Mouse (Mus musculus) forebrain, embryonic 13.5 days (tissue): ENCODE measurements at regions not wholly inside any gene's neighbourhood (a gene's known extent, or its start where the extent isn't known, plus 50 kb on each side); places are given as distances from the start of the nearest gene placed in this dataset.

ENCODE experiments used
- ATAC-seq: fragments of 200-750 bp; cut with Nextera tagmentation; 2 replicates; pipeline ENCODE4 v1.8.0; 2017
- H3K27ac ChIP-seq: fragments of 300-500 bp; sonication (generic); 2 replicates; pipeline ENCODE4 v1.5.1; 2015; ENCODE audit warnings: inconsistent platforms, mild to moderate bottlenecking, moderate library complexity
- H3K27me3 ChIP-seq: fragments of 300-500 bp; sonication (generic); 2 replicates; pipeline ENCODE4 v1.6.1; 2015; ENCODE audit warnings: mild to moderate bottlenecking, inconsistent platforms
- H3K36me3 ChIP-seq: fragments of 300-500 bp; sonication (generic); 2 replicates; pipeline ENCODE4 v1.6.1; 2015; ENCODE audit warnings: mild to moderate bottlenecking, inconsistent platforms; ENCODE audit not compliant: poor library complexity, severe bottlenecking
- H3K4me1 ChIP-seq: fragments of 300-500 bp; sonication (generic); 2 replicates; pipeline ENCODE4 v1.6.1; 2015; ENCODE audit warnings: inconsistent platforms
- H3K4me2 ChIP-seq: fragments of 300-500 bp; sonication (generic); 2 replicates; pipeline ENCODE4 v1.6.1; 2015; ENCODE audit warnings: inconsistent platforms, mild to moderate bottlenecking, moderate library complexity
- H3K4me3 ChIP-seq: fragments of 300-500 bp; sonication (generic); 2 replicates; pipeline ENCODE4 v1.5.1; 2015; ENCODE audit warnings: mild to moderate bottlenecking, inconsistent platforms
- H3K9ac ChIP-seq: fragments of 300-500 bp; sonication (generic); 2 replicates; pipeline ENCODE4 v1.6.1; 2015; ENCODE audit warnings: mild to moderate bottlenecking, inconsistent platforms
- H3K9me3 ChIP-seq: fragments of 300-500 bp; sonication (generic); replicated peaks from 2 replicates; pipeline ENCODE4 v1.6.1; 2016; ENCODE audit warnings: inconsistent platforms
- WGBS: fragments of 180-500 bp; shearing (Covaris S2); methylation state at CpG from one replicate; pipeline ENCODE4 v1.1.7; 2015; 5-methylcytosine and 5-hydroxymethylcytosine counted together

DNA sequence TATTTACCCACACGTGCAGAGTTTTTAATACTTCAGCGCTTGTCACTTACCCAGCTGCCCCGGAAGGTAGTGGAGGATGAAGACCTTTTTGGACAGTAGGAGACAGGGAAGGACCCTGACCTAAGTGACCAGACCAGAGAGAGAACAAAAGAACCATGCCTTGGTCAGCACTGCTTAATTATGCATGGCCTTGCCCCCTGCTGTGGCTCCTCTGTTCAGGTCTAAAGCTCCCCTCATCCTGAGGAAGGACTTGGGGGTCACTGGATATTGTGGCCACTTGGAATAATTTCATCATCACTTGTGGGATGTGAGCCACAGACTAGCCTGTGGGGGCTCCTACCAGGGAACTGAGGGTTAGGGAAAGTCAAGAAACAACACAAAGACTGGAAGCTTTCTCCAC lies 68.1 kb upstream of the Spaca7 start:
- Histone ChIP-seq H3K9me3 (no peaks in the 10 kb centered on the region), H3K36me3 (no peaks in the 10 kb centered on the region), H3K4me2 (peak overlapping the region; percentile 42; the same call in 1 of the 2 replicates), H3K27ac (peak overlapping the region; percentile 88), H3K4me1 (peaks cover 56% of the 10 kb centered on the region), H3K4me3 (no peak overlapping the region), H3K9ac (no peak overlapping the region), H3K27me3 (no peaks in the 10 kb centered on the region; the same call in 1 of the 2 replicates)
- no peak for ATAC-seq
- WGBS, result 4% methylated on average over 3 of the region's 3 CpGs

- H3K36me3 ChIP-seq, result no peaks in the 10 kb centered on the region
- H3K27ac ChIP-seq, result no peak overlapping the region
- no peak overlapping the region for H3K4me3 ChIP-seq
- WGBS, result 59% methylated on average over 2 of the region's 2 CpGs
- H3K9ac ChIP-seq, result no peak overlapping the region
- H3K4me1 ChIP-seq, result peaks cover 34% of the 10 kb centered on the region
- no peaks in the 10 kb centered on the region for H3K27me3 ChIP-seq
- H3K9me3 ChIP-seq, result no peaks in the 10 kb centered on the region
- no peak overlapping the region for H3K4me2 ChIP-seq
- no peak for ATAC-seq
These were observed 62.6 kb upstream of the Spaca7 start for GRCm38 (mm10) chr8:12510233-12510632.

DNA sequence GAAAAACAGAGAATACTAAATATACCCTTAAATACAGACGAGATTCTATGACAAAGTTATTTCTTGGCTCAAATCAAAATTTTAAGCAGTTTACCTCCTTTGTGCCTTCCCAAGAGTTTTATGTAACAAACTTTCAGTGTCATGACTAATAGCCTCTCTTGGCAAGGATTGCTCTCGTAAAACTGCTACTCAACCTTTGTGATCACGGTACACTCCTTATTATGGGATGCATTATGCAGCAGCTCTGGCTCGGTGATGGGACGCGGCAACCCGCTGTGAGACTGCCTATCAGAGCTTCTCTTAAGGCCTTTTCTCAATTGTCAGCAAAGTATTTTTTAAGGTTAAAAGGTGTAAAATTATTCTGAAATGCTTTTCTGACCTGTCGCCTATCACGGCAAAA lies 59.8 kb upstream of the Spaca7 start:
- Histone ChIP-seq H3K9ac (no peak overlapping the region), H3K4me1 (peaks cover 33% of the 10 kb centered on the region), H3K27me3 (no peaks in the 10 kb centered on the region), H3K4me3 (no peak overlapping the region), H3K27ac (no peak overlapping the region), H3K4me2 (no peak overlapping the region), H3K36me3 (no peaks in the 10 kb centered on the region), H3K9me3 (no peaks in the 10 kb centered on the region)
- WGBS, result 31% methylated on average over 9 of the region's 9 CpGs
- ATAC-seq, result no peak

DNA sequence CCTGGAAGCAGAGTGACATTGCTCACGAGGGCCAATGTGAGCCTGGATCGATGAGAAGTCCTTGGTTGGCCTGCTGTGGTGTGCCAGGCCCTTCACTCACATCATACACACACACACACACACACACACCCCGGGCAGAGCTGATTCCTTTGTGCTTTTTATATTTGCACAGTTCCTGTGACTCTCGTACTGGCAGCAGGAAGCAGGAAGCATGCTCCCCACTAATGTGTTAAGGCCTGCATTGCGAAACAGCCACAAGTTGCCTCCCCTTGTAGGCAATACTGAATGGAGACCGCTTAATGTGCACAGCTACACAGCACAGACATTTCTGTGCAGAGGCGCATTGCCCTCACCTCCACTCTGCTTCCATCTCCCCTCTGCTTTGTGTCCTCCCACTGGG lies 58.7 kb upstream of the Spaca7 start:
- Histone ChIP-seq H3K9me3 (0 out of 2 replicates have a peak, but pooled peaks cover under 1% of the 10 kb centered on the region), H3K27ac (no peak overlapping the region), H3K27me3 (no peaks in the 10 kb centered on the region), H3K9ac (peak overlapping the region; percentile 16; the same call in 1 of the 2 replicates), H3K4me1 (peaks cover 38% of the 10 kb centered on the region), H3K4me2 (no peak overlapping the region), H3K36me3 (no peaks in the 10 kb centered on the region), H3K4me3 (no peak overlapping the region)
- 77% methylated on average over 7 of the region's 7 CpGs for WGBS
- ATAC-seq, result no peak

GRCm38 (mm10) chr8:12521636-12522035 lies 51.2 kb upstream of the Spaca7 start:
- 4% methylated on average over 9 of the region's 9 CpGs for WGBS
- ATAC-seq, result no peak
- Histone ChIP-seq H3K36me3 (no peaks in the 10 kb centered on the region), H3K27me3 (no peaks in the 10 kb centered on the region), H3K4me3 (no peak overlapping the region), H3K27ac (peak overlapping the region; percentile 37), H3K9me3 (peaks cover 7% of the 10 kb centered on the region; the same call in 1 of the 2 replicates), H3K4me2 (peak overlapping the region; percentile 37), H3K9ac (no peak overlapping the region), H3K4me1 (peaks cover 26% of the 10 kb centered on the region)
